Mouse (Mus musculus) intestine, postnatal 0 days (tissue): Measurements from ENCODE around the gene Neurog3. TPM values are rescaled to one million over a fixed set of nuclear protein-coding genes. Genes with fewer than 3 reads are reported as not detected.

Source experiments
- ATAC-seq: fragments of 200-750 bp; cut with Nextera tagmentation; 2 replicates; pipeline ENCODE4 v1.8.0; 2017; ENCODE audit warnings: mild to moderate bottlenecking, moderate TSS enrichment, moderate library complexity
- H3K27ac ChIP-seq: fragments of 300-500 bp; sonication (generic); 2 replicates; pipeline ENCODE4 v1.5.1; 2014; ENCODE audit warnings: mild to moderate bottlenecking, low read depth, low read length, moderate library complexity
- H3K27me3 ChIP-seq: fragments of 300-500 bp; sonication (generic); replicated peaks from 2 replicates; pipeline ENCODE4 v1.6.1; 2014; ENCODE audit warnings: low read length, mixed read lengths; ENCODE audit not compliant: control insufficient read depth, insufficient read depth
- H3K36me3 ChIP-seq: fragments of 300-500 bp; sonication (generic); 2 replicates; pipeline ENCODE4 v1.6.1; 2014; ENCODE audit warnings: mild to moderate bottlenecking, moderate library complexity; ENCODE audit not compliant: control insufficient read depth, insufficient read depth
- H3K4me1 ChIP-seq: fragments of 300-500 bp; sonication (generic); replicated peaks from 2 replicates; pipeline ENCODE4 v1.6.1; 2014; ENCODE audit warnings: antibody characterized with exemption, low read length, mixed read lengths; ENCODE audit not compliant: control insufficient read depth, insufficient read depth
- H3K4me2 ChIP-seq: fragments of 300-500 bp; sonication (generic); replicated peaks from 2 replicates; pipeline ENCODE4 v1.6.1; 2014; ENCODE audit warnings: low read depth, mild to moderate bottlenecking, moderate library complexity
- H3K4me3 ChIP-seq: fragments of 300-500 bp; sonication (generic); 2 replicates; pipeline ENCODE4 v1.5.1; 2014; ENCODE audit warnings: low read depth, low read length
- H3K9ac ChIP-seq: fragments of 300-500 bp; sonication (generic); 2 replicates; pipeline ENCODE4 v1.6.1; 2014; ENCODE audit warnings: mild to moderate bottlenecking, low read depth, low read length
- H3K9me3 ChIP-seq: fragments of 300-500 bp; sonication (generic); 2 replicates; pipeline ENCODE4 v1.6.1; 2016; ENCODE audit warnings: mixed run types; ENCODE audit not compliant: control insufficient read depth
- CTCF ChIP-seq: sonication (generic); IDR thresholded peaks from 2 replicates; pipeline ENCODE4 v1.5.1; 2016; ENCODE audit warnings: low read depth, mild to moderate bottlenecking, control low read depth, antibody characterized with exemption, moderate library complexity
- WGBS: fragments of 180-500 bp; shearing (Covaris S2); extraction: QIAGEN DNeasy Blood & Tissue Kit; methylation state at CpG from one replicate; pipeline ENCODE4 v1.1.7; 2014; 5-methylcytosine and 5-hydroxymethylcytosine counted together
- polyA plus RNA-seq: library from polyadenylated mRNA; unstranded; fragments of >200 nt; fragmentation: Nextera tagmentation; extraction: Ambion mirVana; gene quantifications from 2 replicates; pipeline ENCODE4 v1.2.1, GENCODE M21; 2015

Neurog3 gene
- polyA plus RNA-seq, result 1.4 and 1.5 TPM in 2 replicates

GRCm38 (mm10) chr10:62132691-62133281, at the start of gene Neurog3:
Gene Neurog3 (plus strand): TSS chr10:62133090.
- ATAC-seq, result no peak
- Histone ChIP-seq H3K4me3 (0 out of 2 replicates have a peak within 1 kb of the TSS, but pooled peaks have one; percentile 5), H3K36me3 (no peaks in the 10 kb centered on the region), H3K27me3 (peaks cover 76% of the 10 kb centered on the region), H3K4me1 (no peaks in the 10 kb centered on the region), H3K9ac (no peak within 1 kb of the TSS), H3K27ac (no peak within 1 kb of the TSS), H3K4me2 (peak within 1 kb of the TSS; percentile 44), H3K9me3 (no peaks in the 10 kb centered on the region)
- TF ChIP-seq CTCF, result no peak
- under 1% methylated on average over 27 of the region's 29 CpGs for WGBS

GRCm38 (mm10) chr10:62086044-62086443, 46.8 kb upstream of the Neurog3 start:
- 42% methylated on average over 2 of the region's 2 CpGs for WGBS
- Histone ChIP-seq H3K4me3 (no peak overlapping the region), H3K36me3 (no peaks in the 10 kb centered on the region), H3K4me2 (no peak overlapping the region), H3K4me1 (no peaks in the 10 kb centered on the region), H3K27ac (no peak overlapping the region), H3K27me3 (no peaks in the 10 kb centered on the region), H3K9ac (no peak overlapping the region), H3K9me3 (no peaks in the 10 kb centered on the region)
- no peak for ATAC-seq
- TF ChIP-seq CTCF, result no peak

- Histone ChIP-seq H3K27ac (no peak overlapping the region), H3K9ac (no peak overlapping the region), H3K4me1 (no peaks in the 10 kb centered on the region), H3K4me3 (no peak overlapping the region), H3K36me3 (no peaks in the 10 kb centered on the region), H3K27me3 (no peaks in the 10 kb centered on the region), H3K9me3 (no peaks in the 10 kb centered on the region), H3K4me2 (no peak overlapping the region)
- no peak for ATAC-seq
- no peak for TF ChIP-seq CTCF
- WGBS, result 97% methylated on average over 5 of the region's 5 CpGs
Observed at GRCm38 (mm10) chr10:62086826-62087225, 46.1 kb upstream of the Neurog3 start.

GRCm38 (mm10) chr10:62088411-62088810, 44.5 kb upstream of the Neurog3 start:
- Histone ChIP-seq H3K9me3 (no peaks in the 10 kb centered on the region), H3K27me3 (no peaks in the 10 kb centered on the region), H3K36me3 (no peaks in the 10 kb centered on the region), H3K27ac (no peak overlapping the region), H3K9ac (no peak overlapping the region), H3K4me2 (no peak overlapping the region), H3K4me3 (no peak overlapping the region), H3K4me1 (no peaks in the 10 kb centered on the region)
- TF ChIP-seq CTCF, result no peak
- WGBS, result 79% methylated on average over 5 of the region's 5 CpGs
- no peak for ATAC-seq

- H3K4me3 ChIP-seq, result no peak overlapping the region
- H3K27me3 ChIP-seq, result no peaks in the 10 kb centered on the region
- no peaks in the 10 kb centered on the region for H3K9me3 ChIP-seq
- 56% methylated on average over 7 of the region's 7 CpGs for WGBS
- no peaks in the 10 kb centered on the region for H3K4me1 ChIP-seq
- H3K4me2 ChIP-seq, result no peak overlapping the region
- no peak for ATAC-seq
- no peak for TF ChIP-seq CTCF
- no peaks in the 10 kb centered on the region for H3K36me3 ChIP-seq
- no peak overlapping the region for H3K27ac ChIP-seq
- H3K9ac ChIP-seq, result no peak overlapping the region
Observed at GRCm38 (mm10) chr10:62089071-62089470, 43.8 kb upstream of the Neurog3 start.

GRCm38 (mm10) chr10:62089486-62089885, 43.4 kb upstream of the Neurog3 start:
- ATAC-seq, result no peak

More at GRCm38 (mm10) chr10:62089486-62089885, 43.4 kb upstream of the Neurog3 start:
- Histone ChIP-seq H3K36me3 (no peaks in the 10 kb centered on the region), H3K9me3 (no peaks in the 10 kb centered on the region), H3K4me2 (no peak overlapping the region), H3K27me3 (no peaks in the 10 kb centered on the region), H3K9ac (no peak overlapping the region), H3K4me1 (no peaks in the 10 kb centered on the region), H3K27ac (no peak overlapping the region), H3K4me3 (no peak overlapping the region)
- TF ChIP-seq CTCF, result no peak
